Mouse (Mus musculus) kidney, embryonic 16.5 days (tissue): Measurements from ENCODE around the gene Slc1a3. TPM values are rescaled to one million over a fixed set of nuclear protein-coding genes. Genes with fewer than 3 reads are reported as not detected.
A peak's percentile ranks its signal among the peaks of the same experiment; 100 is the strongest.

ENCODE experiments used
- ATAC-seq: fragments of 200-750 bp; cut with Nextera tagmentation; 2 replicates; pipeline ENCODE4 v1.8.0; 2017; ENCODE audit warnings: moderate TSS enrichment; ENCODE audit not compliant: low FRiP score, low TSS enrichment
- H3K27ac ChIP-seq: fragments of 300-500 bp; sonication (generic); 2 replicates; pipeline ENCODE4 v1.5.1; 2014; ENCODE audit warnings: low read length
- H3K27me3 ChIP-seq: fragments of 300-500 bp; sonication (generic); 2 replicates; pipeline ENCODE4 v1.6.1; 2014; ENCODE audit warnings: low read length, control low read depth, mixed read lengths; ENCODE audit not compliant: insufficient read depth
- H3K36me3 ChIP-seq: fragments of 300-500 bp; sonication (generic); 2 replicates; pipeline ENCODE4 v1.6.1; 2014; ENCODE audit warnings: low read length, control low read depth, mixed read lengths; ENCODE audit not compliant: insufficient read depth
- H3K4me1 ChIP-seq: fragments of 300-500 bp; sonication (generic); 2 replicates; pipeline ENCODE4 v1.6.1; 2014; ENCODE audit warnings: low read length, control low read depth, mixed read lengths; ENCODE audit not compliant: insufficient read depth
- H3K4me2 ChIP-seq: fragments of 300-500 bp; sonication (generic); replicated peaks from 2 replicates; pipeline ENCODE4 v1.6.1; 2014; ENCODE audit warnings: low read depth, low read length
- H3K4me3 ChIP-seq: fragments of 300-500 bp; sonication (generic); 2 replicates; pipeline ENCODE4 v1.5.1; 2014; ENCODE audit warnings: mild to moderate bottlenecking, low read length
- H3K9ac ChIP-seq: fragments of 300-500 bp; sonication (generic); replicated peaks from 2 replicates; pipeline ENCODE4 v1.6.1; 2014; ENCODE audit warnings: low read length
- H3K9me3 ChIP-seq: fragments of 300-500 bp; sonication (generic); 2 replicates; pipeline ENCODE4 v1.6.1; 2016; ENCODE audit warnings: low read length, control low read depth
- WGBS: fragments of 180-500 bp; shearing (Covaris S2); extraction: QIAGEN DNeasy Blood & Tissue Kit; methylation state at CpG from one replicate; pipeline ENCODE4 v1.1.7; 2014; 5-methylcytosine and 5-hydroxymethylcytosine counted together
- polyA plus RNA-seq: library from polyadenylated mRNA; unstranded; fragments of >200 nt; fragmentation: Nextera tagmentation; extraction: Ambion mirVana; gene quantifications from 2 replicates; pipeline ENCODE4 v1.2.1, GENCODE M21; 2015

Gene Slc1a3
- 14.6 and 18.0 TPM in 2 replicates for polyA plus RNA-seq

DNA sequence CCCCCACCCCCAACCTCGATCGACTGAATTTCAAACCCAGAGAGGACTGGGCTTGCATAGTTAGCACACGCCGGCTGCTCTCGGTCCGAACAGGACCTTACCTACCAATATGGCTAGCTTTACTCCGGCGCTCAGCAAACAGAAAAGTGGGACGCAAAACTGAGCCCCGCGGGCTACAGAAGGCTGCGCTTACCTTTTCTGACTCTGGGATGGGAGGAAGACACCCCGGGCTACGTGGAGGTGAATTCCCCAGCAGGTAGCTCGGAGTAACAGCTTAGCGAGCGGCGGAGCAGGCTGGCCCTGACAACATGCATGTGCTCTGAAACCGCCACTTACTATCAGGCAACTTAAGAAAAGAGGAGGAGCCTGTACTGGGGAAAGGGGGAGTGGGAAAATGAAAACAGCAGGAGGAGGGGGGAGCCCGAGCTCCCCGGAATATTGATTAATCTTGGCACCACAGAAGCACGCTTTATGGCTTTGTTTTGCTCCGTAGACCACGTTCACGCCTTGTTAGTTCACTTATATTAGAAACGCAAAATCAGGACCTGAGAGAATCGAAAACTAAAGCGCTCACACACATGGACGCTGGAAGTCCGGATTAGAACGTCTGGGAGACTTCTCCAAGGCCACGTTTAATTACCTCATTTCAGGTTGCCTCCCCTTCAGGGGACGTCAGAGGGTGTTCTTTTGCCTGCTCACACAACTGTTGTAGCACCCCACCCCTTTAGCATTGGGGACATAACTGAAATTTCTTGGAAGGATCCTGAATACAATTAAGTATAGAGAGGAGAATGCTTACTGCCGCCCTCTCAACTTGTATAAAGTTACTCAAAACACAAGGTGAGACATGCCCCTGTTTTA, at the start of gene Slc1a3:
Slc1a3 (minus strand) TSS at position 619 of the 861 bp plus-strand sequence.
- under 1% methylated on average over 34 of the region's 34 CpGs for WGBS
- Histone ChIP-seq H3K27me3 (no peaks in the 10 kb centered on the region), H3K4me1 (peaks cover 6% of the 10 kb centered on the region; the same call in 1 of the 2 replicates), H3K9me3 (no peaks in the 10 kb centered on the region), H3K4me2 (peak within 1 kb of the TSS; percentile 58), H3K27ac (no peak within 1 kb of the TSS), H3K36me3 (no peaks in the 10 kb centered on the region), H3K9ac (peak within 1 kb of the TSS; percentile 61), H3K4me3 (peak within 1 kb of the TSS; percentile 63)
- ATAC-seq: peak; percentile 94

- Histone ChIP-seq H3K4me3 (no peak overlapping the region), H3K9ac (no peak overlapping the region), H3K4me2 (no peak overlapping the region), H3K4me1 (no peaks in the 10 kb centered on the region; the same call in 1 of the 2 replicates), H3K27ac (no peak overlapping the region), H3K9me3 (no peaks in the 10 kb centered on the region), H3K27me3 (no peaks in the 10 kb centered on the region), H3K36me3 (no peaks in the 10 kb centered on the region)
- ATAC-seq: no peak
- 80% methylated on average over 3 of the region's 3 CpGs for WGBS
These were observed 48.5 kb upstream of the Slc1a3 start for GRCm38 (mm10) chr15:8759026-8759425.

DNA sequence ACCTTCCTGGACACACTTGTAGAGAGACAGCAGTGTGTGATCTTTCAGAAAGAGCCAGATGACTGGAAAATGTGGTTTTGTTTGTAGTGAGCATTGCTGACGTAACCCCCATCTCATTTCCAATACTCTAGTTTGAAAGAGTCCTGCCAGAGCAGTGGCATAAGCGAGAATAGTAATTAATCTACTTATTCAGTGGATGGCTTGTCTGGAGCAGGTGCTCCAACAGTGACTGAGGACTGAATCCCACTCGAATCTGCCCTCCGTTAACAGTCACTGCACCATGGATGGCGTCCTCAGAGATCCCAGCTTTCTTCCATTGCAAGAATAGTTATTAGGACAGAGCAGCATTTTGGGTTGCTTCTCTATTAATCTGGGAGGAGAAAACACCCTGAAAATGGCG, 45.9 kb upstream of the Slc1a3 start:
- Histone ChIP-seq H3K4me1 (no peaks in the 10 kb centered on the region), H3K4me3 (no peak overlapping the region), H3K27me3 (no peaks in the 10 kb centered on the region), H3K27ac (no peak overlapping the region), H3K36me3 (no peaks in the 10 kb centered on the region), H3K9me3 (no peaks in the 10 kb centered on the region), H3K9ac (no peak overlapping the region), H3K4me2 (no peak overlapping the region)
- WGBS: 84% methylated on average over 6 of the region's 6 CpGs
- no peak for ATAC-seq

DNA sequence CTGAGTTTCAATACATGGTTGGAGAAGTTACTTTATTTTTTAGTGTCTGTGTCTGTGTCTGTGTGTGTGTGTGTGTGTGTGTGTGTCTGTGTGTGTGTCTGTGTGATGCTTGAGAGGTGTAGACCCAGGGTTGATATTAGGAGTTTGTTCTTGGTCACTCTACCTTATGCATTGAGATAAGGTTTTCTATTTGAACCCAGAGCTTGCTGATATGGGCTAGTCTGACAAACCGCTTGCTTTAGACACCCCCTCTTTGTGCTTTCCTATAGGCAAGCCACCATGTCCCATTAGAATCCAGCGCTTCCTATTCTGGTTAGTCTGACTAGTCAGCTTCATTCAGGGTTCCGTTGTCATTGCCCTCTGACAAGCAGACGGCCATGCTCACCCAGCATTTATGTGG, 39.2 kb upstream of the Slc1a3 start:
- Histone ChIP-seq H3K4me3 (no peak overlapping the region), H3K27me3 (no peaks in the 10 kb centered on the region), H3K9ac (no peak overlapping the region), H3K9me3 (no peaks in the 10 kb centered on the region), H3K36me3 (no peaks in the 10 kb centered on the region), H3K4me2 (no peak overlapping the region), H3K27ac (no peak overlapping the region), H3K4me1 (no peaks in the 10 kb centered on the region)
- no peak for ATAC-seq
- WGBS: 94% methylated on average over 4 of the region's 4 CpGs

GRCm38 (mm10) chr15:8748771-8749170, 38.2 kb upstream of the Slc1a3 start:
- H3K4me3 ChIP-seq: no peak overlapping the region
- no peak overlapping the region for H3K9ac ChIP-seq
- no peak for ATAC-seq
- no peaks in the 10 kb centered on the region for H3K36me3 ChIP-seq
- H3K4me2 ChIP-seq: no peak overlapping the region
- no peak overlapping the region for H3K27ac ChIP-seq
- no peaks in the 10 kb centered on the region for H3K9me3 ChIP-seq
- WGBS: 84% methylated on average over 1 of the region's 1 CpGs
- H3K27me3 ChIP-seq: no peaks in the 10 kb centered on the region
- no peaks in the 10 kb centered on the region for H3K4me1 ChIP-seq

DNA sequence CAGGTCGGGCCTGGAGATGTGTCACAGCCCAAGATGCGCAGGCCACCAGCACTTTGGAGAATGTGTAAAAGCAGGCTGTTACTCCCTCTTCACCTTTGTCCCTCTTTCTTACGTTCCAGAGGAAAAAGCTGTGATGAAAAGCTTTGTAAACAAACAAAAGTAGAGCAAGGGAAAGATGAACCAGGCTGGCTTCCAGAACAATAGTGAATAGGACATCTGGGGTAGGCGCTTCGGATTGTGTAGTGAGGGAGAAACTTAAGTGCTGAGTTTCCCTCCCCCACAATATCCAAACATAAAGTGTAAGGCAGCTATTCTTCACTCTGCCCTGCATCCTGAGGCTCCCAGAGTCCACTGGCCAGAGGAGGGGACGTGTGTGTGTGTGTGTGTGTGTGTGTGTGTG, 31.0 kb upstream of the Slc1a3 start:
- peak; percentile 39; the same call in 1 of the 2 replicates for ATAC-seq
- no peaks in the 10 kb centered on the region for H3K4me1 ChIP-seq
- H3K4me2 ChIP-seq: no peak overlapping the region
- H3K27ac ChIP-seq: no peak overlapping the region
- H3K27me3 ChIP-seq: no peaks in the 10 kb centered on the region
- 26% methylated on average over 6 of the region's 6 CpGs for WGBS
- no peak overlapping the region for H3K4me3 ChIP-seq
- no peaks in the 10 kb centered on the region for H3K36me3 ChIP-seq
- H3K9ac ChIP-seq: no peak overlapping the region
- no peaks in the 10 kb centered on the region for H3K9me3 ChIP-seq

DNA sequence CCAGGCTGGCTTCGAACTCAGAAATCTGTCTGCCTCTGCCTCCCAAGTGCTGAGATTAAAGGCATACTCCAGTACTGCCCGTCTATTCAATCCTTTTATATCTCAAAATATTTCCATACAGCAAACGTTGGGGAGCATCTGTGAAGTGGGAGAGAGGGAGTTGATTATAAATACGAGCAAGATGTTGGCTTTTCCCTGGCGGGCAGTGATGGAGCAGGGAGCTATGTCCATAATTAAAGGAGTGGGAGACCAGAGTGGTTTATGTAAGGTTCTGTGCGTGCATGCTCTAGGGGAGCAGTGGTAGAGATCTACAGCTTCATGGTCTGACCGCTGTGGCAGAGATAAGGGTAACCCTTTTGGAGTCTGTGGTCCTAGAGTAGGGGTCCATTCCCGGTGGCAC, 30.2 kb upstream of the Slc1a3 start:
- Histone ChIP-seq H3K27ac (no peak overlapping the region), H3K36me3 (no peaks in the 10 kb centered on the region), H3K4me3 (no peak overlapping the region), H3K9me3 (no peaks in the 10 kb centered on the region), H3K27me3 (no peaks in the 10 kb centered on the region), H3K4me2 (no peak overlapping the region), H3K9ac (no peak overlapping the region), H3K4me1 (no peaks in the 10 kb centered on the region)
- ATAC-seq: no peak
- 93% methylated on average over 8 of the region's 8 CpGs for WGBS

- H3K9ac ChIP-seq: no peak overlapping the region
- no peak overlapping the region for H3K27ac ChIP-seq
- no peaks in the 10 kb centered on the region for H3K36me3 ChIP-seq
- no peaks in the 10 kb centered on the region for H3K27me3 ChIP-seq
- H3K4me2 ChIP-seq: no peak overlapping the region
- H3K4me3 ChIP-seq: no peak overlapping the region
- no peaks in the 10 kb centered on the region for H3K9me3 ChIP-seq
- ATAC-seq: no peak
- H3K4me1 ChIP-seq: 0 out of 2 replicates have a peak, but pooled peaks cover 4% of the 10 kb centered on the region
- WGBS: 83% methylated on average over 5 of the region's 5 CpGs
These were observed 27.6 kb upstream of the Slc1a3 start for GRCm38 (mm10) chr15:8738156-8738555.

DNA sequence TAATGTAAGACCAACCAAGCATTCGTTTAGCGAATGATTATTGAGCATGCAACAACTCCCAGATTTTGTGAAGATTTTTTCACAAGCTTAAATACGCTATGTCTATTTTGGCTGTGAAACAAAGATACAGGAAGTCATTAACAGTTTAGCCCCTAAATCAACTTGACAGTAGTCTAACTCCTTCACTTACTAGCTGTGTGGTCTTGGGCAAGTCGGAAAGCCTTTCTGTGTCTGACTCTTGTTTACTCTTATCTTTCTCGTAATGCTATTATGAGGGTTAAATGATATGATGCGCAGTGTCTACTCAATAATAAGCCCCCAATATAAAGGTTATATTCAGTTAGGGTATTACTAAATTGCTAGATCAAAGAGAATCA, 23.8 kb upstream of the Slc1a3 start:
- Histone ChIP-seq H3K27ac (peak overlapping the region; percentile 73), H3K36me3 (no peaks in the 10 kb centered on the region), H3K27me3 (no peaks in the 10 kb centered on the region), H3K9me3 (no peaks in the 10 kb centered on the region), H3K4me1 (0 out of 2 replicates have a peak, but pooled peaks cover 4% of the 10 kb centered on the region), H3K4me3 (no peak overlapping the region), H3K4me2 (peak overlapping the region; percentile 9; the same call in 1 of the 2 replicates), H3K9ac (no peak overlapping the region)
- 30% methylated on average over 6 of the region's 6 CpGs for WGBS
- ATAC-seq: peak; percentile 70
